Comparison of ENCODE assay signal across 8 mouse cellular contexts in genomic region chr7:132930850-132931559, GRCm38 (mm10). TPM values are rescaled to one million over a fixed set of nuclear protein-coding genes. Genes with fewer than 3 reads are reported as not detected.
A peak's percentile ranks its signal among the peaks of the same experiment; 100 is the strongest.
DNase-seq lines count a peak whose midpoint lies in the region; ATAC-seq and TF ChIP-seq lines count a peak whose summit lies in the region.

Zranb1 (plus strand) TSS chr7:132931142.

- peak; percentile 99 for ATAC-seq in heart, embryonic 11.5 days (replicated peaks; ENCODE audit: insufficient number of reproducible peaks, low FRiP score, low TSS enrichment)
- ATAC-seq in kidney, embryonic 16.5 days (ENCODE audit: low FRiP score, low TSS enrichment), result peak; percentile 100

- WGBS in heart, embryonic 11.5 days (ENCODE audit: insufficient replicate concordance), result under 1% methylated on average over 86 of the region's 93 CpGs
- WGBS in kidney, embryonic 16.5 days, result under 1% methylated on average over 58 of the region's 93 CpGs
- under 1% methylated on average over 85 of the region's 93 CpGs for WGBS in liver, adult 2 months

- H3ac ChIP-seq in C2C12 (ENCODE audit: control insufficient read depth, insufficient read length, low read depth), result peak within 1 kb of the TSS; percentile 91
- H3ac ChIP-seq in myocyte (ENCODE audit: control insufficient read depth, insufficient read length), result peak within 1 kb of the TSS; percentile 76

- peak; percentile 62 for TF ChIP-seq POLR2A in brain, embryonic 14.5 days (IDR thresholded peaks at IDR 0.05; ENCODE audit: borderline replicate concordance, extremely low read depth, insufficient read depth, insufficient read length, poor library complexity, severe bottlenecking)
- peak; percentile 92 for TF ChIP-seq POLR2A in liver, adult 2 months (IDR thresholded peaks at IDR 0.05; ENCODE audit: extremely low read depth, insufficient read depth, low read length)
- peak; percentile 79 for TF ChIP-seq POLR2A in myocyte (IDR thresholded peaks at IDR 0.05; ENCODE audit: insufficient read length, low read depth)

- H3K4me3 ChIP-seq in C2C12 (ENCODE audit: insufficient read depth, poor library complexity, severe bottlenecking), result peak within 1 kb of the TSS; percentile 49
- H3K4me3 ChIP-seq in erythroblast, embryonic 14.5 days (replicated peaks), result peak within 1 kb of the TSS; percentile 100
- H3K4me3 ChIP-seq in heart, embryonic 11.5 days (ENCODE audit: low read depth, low read length), result peak within 1 kb of the TSS; percentile 98
- H3K4me3 ChIP-seq in kidney, embryonic 16.5 days (ENCODE audit: low read length), result peak within 1 kb of the TSS; percentile 89
- peak within 1 kb of the TSS; percentile 68 for H3K4me3 ChIP-seq in liver, adult 2 months (ENCODE audit: insufficient read depth, low read depth, low read length)
- H3K4me3 ChIP-seq in myocyte, result peak within 1 kb of the TSS; percentile 79

- peak; percentile 99 for DNase-seq in brain, embryonic 14.5 days (ENCODE audit: low read depth)
- DNase-seq in liver, adult 2 months (ENCODE audit: extremely low read depth, low read depth, low spot score), result peak; percentile 88
- DNase-seq in splenic B cell, adult 2 months (ENCODE audit: low read depth, low spot score), result peak; percentile 98

- peak within 1 kb of the TSS; percentile 88 for H3K4me2 ChIP-seq in heart, embryonic 11.5 days
- peak within 1 kb of the TSS; percentile 81 for H3K4me2 ChIP-seq in kidney, embryonic 16.5 days (replicated peaks; ENCODE audit: low read depth, low read length)
- H3K4me2 ChIP-seq in myocyte (ENCODE audit: low read depth), result peak within 1 kb of the TSS; percentile 87

- H3K79me2 ChIP-seq in C2C12 (ENCODE audit: control insufficient read depth, insufficient read depth) (peaks cover 47% of the 10 kb centered on the region), myocyte (ENCODE audit: control insufficient read depth, insufficient read depth) (peaks cover 44% of the 10 kb centered on the region)
- peaks cover 3% of the 10 kb centered on the region; the same call in 1 of the 2 replicates for H3K79me2 ChIP-seq in liver, adult 2 months (ENCODE audit: control insufficient read depth, insufficient read depth, low read length)

- H3K36me3 ChIP-seq in C2C12 (ENCODE audit: control insufficient read depth, insufficient read depth) (no peaks in the 10 kb centered on the region), myocyte (ENCODE audit: control insufficient read depth, insufficient read depth) (no peaks in the 10 kb centered on the region)
- no peaks in the 10 kb centered on the region for H3K36me3 ChIP-seq in erythroblast, embryonic 14.5 days (ENCODE audit: control insufficient read depth)
- no peaks in the 10 kb centered on the region for H3K36me3 ChIP-seq in heart, embryonic 11.5 days (ENCODE audit: control insufficient read depth, insufficient read depth, low read length)
- no peaks in the 10 kb centered on the region for H3K36me3 ChIP-seq in kidney, embryonic 16.5 days (ENCODE audit: insufficient read depth, low read length)
- H3K36me3 ChIP-seq in liver, adult 2 months (ENCODE audit: control insufficient read depth, insufficient read depth, low read length), result no peaks in the 10 kb centered on the region
- no peaks in the 10 kb centered on the region for H3K36me3 ChIP-seq in splenic B cell, adult 2 months (ENCODE audit: control insufficient read depth, insufficient read depth, low read length, poor library complexity, severe bottlenecking)

- TF ChIP-seq CTCF in C2C12 (IDR thresholded peaks at IDR 0.05; ENCODE audit: control insufficient read depth, insufficient read depth, insufficient read length), result no peak
- TF ChIP-seq CTCF in brain, embryonic 14.5 days (IDR thresholded peaks at IDR 0.05; ENCODE audit: borderline replicate concordance, extremely low read depth, insufficient read depth, insufficient read length), result no peak
- TF ChIP-seq CTCF in liver, adult 2 months (IDR thresholded peaks at IDR 0.05; ENCODE audit: low read depth, low read length), result no peak

- H3K27me3 ChIP-seq in C2C12 (ENCODE audit: control insufficient read depth, insufficient read depth, insufficient read length) (no peaks in the 10 kb centered on the region), myocyte (ENCODE audit: control insufficient read depth, insufficient read depth, insufficient read length) (no peaks in the 10 kb centered on the region)
- no peaks in the 10 kb centered on the region for H3K27me3 ChIP-seq in erythroblast, embryonic 14.5 days (ENCODE audit: control insufficient read depth)
- H3K27me3 ChIP-seq in heart, embryonic 11.5 days (ENCODE audit: control insufficient read depth, insufficient read depth, low read length), result no peaks in the 10 kb centered on the region
- no peaks in the 10 kb centered on the region for H3K27me3 ChIP-seq in kidney, embryonic 16.5 days (ENCODE audit: insufficient read depth, low read length)
- H3K27me3 ChIP-seq in liver, adult 2 months (ENCODE audit: control insufficient read depth, insufficient read depth, low read length), result no peaks in the 10 kb centered on the region
- H3K27me3 ChIP-seq in splenic B cell, adult 2 months (ENCODE audit: control insufficient read depth, insufficient read depth, low read length, poor library complexity, severe bottlenecking), result no peaks in the 10 kb centered on the region

- H3K27ac ChIP-seq in heart, embryonic 11.5 days (ENCODE audit: low read depth, low read length), result peak within 1 kb of the TSS; percentile 99
- peak within 1 kb of the TSS; percentile 93 for H3K27ac ChIP-seq in kidney, embryonic 16.5 days (ENCODE audit: low read length)
- H3K27ac ChIP-seq in liver, adult 2 months (replicated peaks; ENCODE audit: insufficient read depth, low read depth, low read length), result peak within 1 kb of the TSS; percentile 95

- no peaks in the 10 kb centered on the region for H3K9me3 ChIP-seq in erythroblast, embryonic 14.5 days (ENCODE audit: control insufficient read depth, low read length)
- no peaks in the 10 kb centered on the region for H3K9me3 ChIP-seq in heart, embryonic 11.5 days (replicated peaks; ENCODE audit: control insufficient read depth, low read length)
- no peaks in the 10 kb centered on the region for H3K9me3 ChIP-seq in kidney, embryonic 16.5 days (ENCODE audit: low read length)

- peaks cover 41% of the 10 kb centered on the region for H3K79me3 ChIP-seq in C2C12 (ENCODE audit: low read depth)

- H3K4me1 ChIP-seq in erythroblast, embryonic 14.5 days (ENCODE audit: control insufficient read depth), result peaks cover 31% of the 10 kb centered on the region
- H3K4me1 ChIP-seq in heart, embryonic 11.5 days (ENCODE audit: control insufficient read depth, insufficient read depth, low read length), result peaks cover 6% of the 10 kb centered on the region; the same call in 1 of the 2 replicates
- peaks cover 10% of the 10 kb centered on the region for H3K4me1 ChIP-seq in kidney, embryonic 16.5 days (ENCODE audit: insufficient read depth, low read length)
- H3K4me1 ChIP-seq in liver, adult 2 months (ENCODE audit: control insufficient read depth, insufficient read depth, low read length), result peaks cover 6% of the 10 kb centered on the region; the same call in 1 of the 2 replicates

- peak within 1 kb of the TSS; percentile 98 for H3K9ac ChIP-seq in heart, embryonic 11.5 days (ENCODE audit: low read depth, low read length)
- H3K9ac ChIP-seq in kidney, embryonic 16.5 days (replicated peaks; ENCODE audit: low read length), result peak within 1 kb of the TSS; percentile 95
- H3K9ac ChIP-seq in liver, adult 2 months (ENCODE audit: low read depth, low read length), result peak within 1 kb of the TSS; percentile 97

TF ChIP-seq in C2C12, 6 proteins besides CTCF, POLR2A, EP300 and RAD21:
- no peak for TF ChIP-seq MAX (IDR thresholded peaks at IDR 0.05)
- TF ChIP-seq CEBPB (IDR thresholded peaks at IDR 0.05; ENCODE audit: low read depth), result no peak
- TF ChIP-seq MYOD1 (IDR thresholded peaks at IDR 0.05; ENCODE audit: control insufficient read depth, insufficient read length, low read depth), result no peak
- no peak for TF ChIP-seq USF1 (IDR thresholded peaks at IDR 0.05; ENCODE audit: low read depth)
- no peak for TF ChIP-seq MYOG (IDR thresholded peaks at IDR 0.05; ENCODE audit: control insufficient read depth, extremely low read depth, insufficient read length)
- TF ChIP-seq FOSL1 (IDR thresholded peaks at IDR 0.05; ENCODE audit: insufficient read depth, low read length, poor library complexity, severe bottlenecking), result no peak

TF ChIP-seq in myocyte, 11 proteins besides CTCF, POLR2A, EP300 and RAD21:
- TF ChIP-seq TCF3 (IDR thresholded peaks at IDR 0.05; ENCODE audit: insufficient read length, low read depth) (no peak), SRF (IDR thresholded peaks at IDR 0.05; ENCODE audit: control insufficient read depth, insufficient read length, low read depth) (peak; percentile 75), E2F4 (IDR thresholded peaks at IDR 0.05; ENCODE audit: insufficient read depth) (peak; percentile 61), MYOD1 (IDR thresholded peaks at IDR 0.05; ENCODE audit: control insufficient read depth in 1 of 3, insufficient read length in 2 of 3, low read depth in 2 of 3) (peak in 1 of 3 experiments; percentile 45), REST (IDR thresholded peaks at IDR 0.05; ENCODE audit: insufficient read depth, insufficient read length) (no peak), USF1 (IDR thresholded peaks at IDR 0.05; ENCODE audit: low read depth) (no peak), CEBPB (IDR thresholded peaks at IDR 0.05; ENCODE audit: insufficient read depth, poor library complexity, severe bottlenecking) (no peak), MYOG (IDR thresholded peaks at IDR 0.05; ENCODE audit: control insufficient read depth in 1 of 3, insufficient read depth in 1 of 3, insufficient read length in 2 of 3, low read depth in 2 of 3) (no peak), POLR2AphosphoS2 (IDR thresholded peaks at IDR 0.05; ENCODE audit: insufficient read length, low read depth) (peak; percentile 59), MAX (IDR thresholded peaks at IDR 0.05; ENCODE audit: low read depth) (peak; percentile 18), TCF12 (IDR thresholded peaks at IDR 0.05; ENCODE audit: insufficient read depth, poor library complexity, severe bottlenecking) (no peak)

RNA-seq across cellular contexts. Expression of gene Zranb1, which starts in this region (rescaled TPM):
- 5.4 TPM for polyA plus RNA-seq in C2C12 (2012; fragmentation: generic; extraction: Trizol)
- 27.1 and 31.3 TPM in 2 replicates for polyA plus RNA-seq in brain, embryonic 14.5 days (2012; rRNA removed)
- polyA plus RNA-seq in erythroblast, embryonic 14.5 days (2012), result 1.3 TPM in 2 replicates
- polyA plus RNA-seq in heart, embryonic 11.5 days (2014; fragmentation: Nextera tagmentation; extraction: Ambion mirVana), result 9.7 and 10.6 TPM in 2 replicates
- 9.6 and 10.0 TPM in 2 replicates for polyA plus RNA-seq in kidney, embryonic 16.5 days (2015; fragmentation: Nextera tagmentation; extraction: Ambion mirVana)
- total RNA-seq in liver, adult 2 months (2014; rRNA removed), result 41.1 and 42.4 TPM in 2 replicates
- polyA plus RNA-seq in liver, adult 2 months (2012; rRNA removed), result 8.1 and 9.8 TPM in 2 replicates
- 14.6 TPM for polyA plus RNA-seq in myocyte (2012; fragmentation: generic; extraction: Trizol)

Comparison
In these comparisons a context has a peak if more than half of its experiments do, and no peak if none do; other contexts are left out.
1. Peak in every context shown above with its lines: DNase-seq, ATAC-seq, H3K4me3 ChIP-seq and H3K27ac ChIP-seq.
2. H3K4me3 ChIP-seq: peak in every context shown above with its lines; median percentile 100 in erythroblast, embryonic 14.5 days; 98 in heart, embryonic 11.5 days; 89 in kidney, embryonic 16.5 days; 79 in myocyte; 68 in liver, adult 2 months; 49 in C2C12.